Mouse (Mus musculus) kidney, adult 2 months (tissue): ENCODE measurements at regions not wholly inside any gene's neighbourhood (a gene's known extent, or its start where the extent isn't known, plus 50 kb on each side); places are given as distances from the start of the nearest gene placed in this dataset.

ENCODE experiments used
- CTCF ChIP-seq: fragments of 200-500 bp; conservative IDR thresholded peaks from 2 replicates; pipeline ENCODE4 v1.5.1; 2011; ENCODE audit warnings: low read depth, mild to moderate bottlenecking, control low read depth, low read length, moderate library complexity, mixed read lengths; ENCODE audit not compliant: insufficient read depth, insufficient read length
- POLR2A ChIP-seq: fragments of 200-500 bp; IDR thresholded peaks from one replicate; pipeline ENCODE4 v1.6.1; 2011; ENCODE audit warnings: low read depth, low read length, control low read depth

- TF ChIP-seq CTCF (no peak), POLR2A (no peak)
Measured at GRCm38 (mm10) chr16:56360992-56361391, 116.7 kb upstream of the Abi3bp start.
